Mouse (Mus musculus) thymus, postnatal 0 days (tissue): ENCODE measurements around the gene Nsrp1. TPM values are rescaled to one million over a fixed set of nuclear protein-coding genes. Genes with fewer than 3 reads are reported as not detected.
"Not testable (repeated sequence)": the region's sequence is repeated elsewhere in the genome, so short reads cannot be mapped to it uniquely, and the experiment has no call there.

Experiments
- DNase-seq: peaks from one replicate; pipeline ENCODE4 v3.0.0-alpha.2; 2015; ENCODE audit warnings: low spot score
- polyA plus RNA-seq: library from polyadenylated mRNA; unstranded; fragments of >200 nt; fragmentation: Nextera tagmentation; extraction: Ambion mirVana; gene quantifications from 2 replicates; pipeline ENCODE4 v1.2.1, GENCODE M21; 2015

Gene Nsrp1
- 87.0 and 90.7 TPM in 2 replicates for polyA plus RNA-seq

GRCm38 (mm10) chr11:77078273-77079134 is at the start of gene Nsrp1:
TSS of gene Nsrp1 (minus strand) at chr11:77078435.
- peak; percentile 93 for DNase-seq

- DNase-seq = no peak
These were observed 32.9 kb upstream of the Nsrp1 start for GRCm38 (mm10) chr11:77111141-77111540.

GRCm38 (mm10) chr11:77108442-77108841 is 30.2 kb upstream of the Nsrp1 start:
- DNase-seq = no peak

- DNase-seq = not testable (repeated sequence)
These were observed 29.6 kb upstream of the Nsrp1 start for GRCm38 (mm10) chr11:77107872-77108271.

- DNase-seq = no peak
These were observed 28.7 kb upstream of the Nsrp1 start for GRCm38 (mm10) chr11:77106961-77107360.

- DNase-seq = peak; percentile 73
These were observed 22.1 kb upstream of the Nsrp1 start for GRCm38 (mm10) chr11:77100137-77100937.

- no peak for DNase-seq
These were observed 20.2 kb upstream of the Nsrp1 start for GRCm38 (mm10) chr11:77098332-77098972.

- no peak for DNase-seq
These were observed 18.8 kb upstream of the Nsrp1 start for GRCm38 (mm10) chr11:77096991-77097390.

GRCm38 (mm10) chr11:77096581-77096980 is 18.3 kb upstream of the Nsrp1 start:
- DNase-seq = no peak

GRCm38 (mm10) chr11:77095206-77095605 is 17.0 kb upstream of the Nsrp1 start:
- no peak for DNase-seq

GRCm38 (mm10) chr11:77094136-77094535 is 15.9 kb upstream of the Nsrp1 start:
- DNase-seq = no peak

GRCm38 (mm10) chr11:77093208-77093607 is 15.0 kb upstream of the Nsrp1 start:
- peak; percentile 52 for DNase-seq

- no peak for DNase-seq
These were observed 10.9 kb upstream of the Nsrp1 start for GRCm38 (mm10) chr11:77089162-77089561.

- no peak for DNase-seq
These were observed 8.8 kb upstream of the Nsrp1 start for GRCm38 (mm10) chr11:77087004-77087403.

GRCm38 (mm10) chr11:77084001-77084682 is 5.9 kb upstream of the Nsrp1 start:
- DNase-seq = no peak

- no peak for DNase-seq
These were observed 1.1 kb upstream of the Nsrp1 start for GRCm38 (mm10) chr11:77079361-77079760.

GRCm38 (mm10) chr11:77077792-77078191 is 443 bp downstream of the Nsrp1 start:
- DNase-seq = no peak

- DNase-seq = not testable (repeated sequence)
These were observed 904 bp downstream of the Nsrp1 start for GRCm38 (mm10) chr11:77077331-77077730.

- peak; percentile 7 for DNase-seq
These were observed 7.5 kb downstream of the Nsrp1 start for GRCm38 (mm10) chr11:77070721-77071120.

GRCm38 (mm10) chr11:77068825-77069224 is 9.4 kb downstream of the Nsrp1 start:
- DNase-seq = no peak

GRCm38 (mm10) chr11:77063406-77063805 is 14.8 kb downstream of the Nsrp1 start:
- no peak for DNase-seq
